Comparison of ENCODE assay signal across 16 mouse cellular contexts in genomic region chr7:117452269-117452668, GRCm38 (mm10).
DNase-seq lines count a peak whose midpoint lies in the region; ATAC-seq and TF ChIP-seq lines count a peak whose summit lies in the region.
"Had no signal": no experiment of that assay in that cellular context is flagged by ENCODE, and none has a peak within 500 bp of the region (broad histone marks: within the 10 kb centered on the region; RNA-seq: fewer than 3 reads in every experiment).

No protein-coding gene starts in this region.

- no peak for DNase-seq in heart, adult 9 months (ENCODE audit: low spot score in 2 of 2)
- no peak for DNase-seq in lung, adult 2 months
- DNase-seq in natural killer cell, adult 2 months (ENCODE audit: low spot score in 2 of 2), result no peak
- DNase-seq: adrenal gland, postnatal 25 days; cerebellum, adult 9-11 months; gastrocnemius, postnatal 14 days; kidney, adult 8-10 months; kidney, postnatal 25 days; right cerebral cortex, postnatal 25 days; thymus, postnatal 4 days had no signal

- TF ChIP-seq POLR2A in lung, adult 2 months (IDR thresholded peaks at IDR 0.05; ENCODE audit: borderline replicate concordance, extremely low read depth, low read depth, low read length), result no peak

- WGBS in heart, embryonic 13.5 days, result 56% methylated on average over 2 of the region's 2 CpGs
- 28% methylated on average over 2 of the region's 2 CpGs for WGBS in lung, embryonic 16.5 days
- WGBS in lung, adult 2 months, result 19% methylated on average over 2 of the region's 2 CpGs
- WGBS in intestine, embryonic 15.5 days, result 18% methylated on average over 2 of the region's 2 CpGs

- H3K4me3 ChIP-seq in heart, embryonic 13.5 days, result no peak overlapping the region
- no peak overlapping the region for H3K4me3 ChIP-seq in lung, embryonic 16.5 days (ENCODE audit: low read length)
- no peak overlapping the region for H3K4me3 ChIP-seq in lung, adult 2 months (replicated peaks; ENCODE audit: extremely low read depth, low read depth, low read length)
- H3K4me3 ChIP-seq in intestine, embryonic 15.5 days (replicated peaks), result no peak overlapping the region
- H3K4me3 ChIP-seq: limb, embryonic 13.5 days; liver, embryonic 15.5 days had no signal

- H3K36me3 ChIP-seq in heart, embryonic 13.5 days, result no peaks in the 10 kb centered on the region
- H3K36me3 ChIP-seq in lung, embryonic 16.5 days (ENCODE audit: control insufficient read depth, insufficient read depth, low read length), result no peaks in the 10 kb centered on the region
- H3K36me3 ChIP-seq in intestine, embryonic 15.5 days, result no peaks in the 10 kb centered on the region
- H3K36me3 ChIP-seq: limb, embryonic 13.5 days; liver, embryonic 15.5 days had no signal

- ATAC-seq in heart, embryonic 13.5 days (ENCODE audit: extremely low read depth, insufficient number of reproducible peaks, low FRiP score, low TSS enrichment), result no peak
- ATAC-seq in lung, embryonic 16.5 days (ENCODE audit: low read depth), result peak; percentile 41; the same call in 1 of the 2 replicates
- ATAC-seq in common myeloid progenitor, adult 5-6 weeks (replicated peaks; ENCODE audit: low read depth, poor library complexity, severe bottlenecking), result peak; percentile 43
- ATAC-seq in intestine, embryonic 15.5 days, result peak; percentile 41; the same call in 1 of the 2 replicates

- no peaks in the 10 kb centered on the region for H3K9me3 ChIP-seq in heart, embryonic 13.5 days
- peaks cover 3% of the 10 kb centered on the region; the same call in 1 of the 2 replicates for H3K9me3 ChIP-seq in lung, embryonic 16.5 days (ENCODE audit: control insufficient read depth, low read length)
- H3K9me3 ChIP-seq in intestine, embryonic 15.5 days, result no peaks in the 10 kb centered on the region
- H3K9me3 ChIP-seq: limb, embryonic 13.5 days; liver, embryonic 15.5 days had no signal

- no peak overlapping the region for H3K9ac ChIP-seq in heart, embryonic 13.5 days
- H3K9ac ChIP-seq in lung, embryonic 16.5 days (ENCODE audit: low read length), result no peak overlapping the region
- no peak overlapping the region for H3K9ac ChIP-seq in intestine, embryonic 15.5 days
- H3K9ac ChIP-seq: limb, embryonic 13.5 days; liver, embryonic 15.5 days had no signal

- peaks cover 34% of the 10 kb centered on the region for H3K4me1 ChIP-seq in heart, embryonic 13.5 days
- H3K4me1 ChIP-seq in lung, embryonic 16.5 days (replicated peaks; ENCODE audit: control insufficient read depth, insufficient read depth, low read length), result peaks cover 12% of the 10 kb centered on the region
- H3K4me1 ChIP-seq in lung, adult 2 months (ENCODE audit: control insufficient read depth, insufficient read depth, low read length), result no peaks in the 10 kb centered on the region; the same call in 1 of the 2 replicates
- peaks cover 8% of the 10 kb centered on the region for H3K4me1 ChIP-seq in intestine, embryonic 15.5 days (replicated peaks)
- H3K4me1 ChIP-seq: liver, embryonic 15.5 days had no signal

- TF ChIP-seq CTCF in lung, adult 2 months (IDR thresholded peaks at IDR 0.05; ENCODE audit: insufficient read depth, low read length), result no peak

- no peak overlapping the region for H3K4me2 ChIP-seq in heart, embryonic 13.5 days
- H3K4me2 ChIP-seq in lung, embryonic 16.5 days (ENCODE audit: low read depth, low read length), result no peak overlapping the region
- no peak overlapping the region for H3K4me2 ChIP-seq in intestine, embryonic 15.5 days (replicated peaks)
- H3K4me2 ChIP-seq: limb, embryonic 13.5 days; liver, embryonic 15.5 days had no signal

- peak overlapping the region; percentile 48 for H3K27ac ChIP-seq in heart, embryonic 13.5 days (replicated peaks)
- no peak overlapping the region for H3K27ac ChIP-seq in lung, embryonic 16.5 days (ENCODE audit: low read length)
- H3K27ac ChIP-seq in intestine, embryonic 15.5 days, result 0 out of 2 replicates have a peak overlapping the region, but pooled peaks have one; percentile 0
- H3K27ac ChIP-seq: limb, embryonic 13.5 days; liver, embryonic 15.5 days had no signal

- H3K27me3 ChIP-seq in heart, embryonic 13.5 days (replicated peaks), result no peaks in the 10 kb centered on the region
- no peaks in the 10 kb centered on the region for H3K27me3 ChIP-seq in lung, embryonic 16.5 days (ENCODE audit: control insufficient read depth, insufficient read depth, low read depth, low read length)
- H3K27me3 ChIP-seq in intestine, embryonic 15.5 days (replicated peaks), result no peaks in the 10 kb centered on the region
- H3K27me3 ChIP-seq: limb, embryonic 13.5 days; liver, embryonic 15.5 days had no signal
